Mouse (Mus musculus) left cerebral cortex, postnatal 4 days (tissue): ENCODE measurements at regions not wholly inside any gene's neighbourhood (a gene's known extent, or its start where the extent isn't known, plus 50 kb on each side); places are given as distances from the start of the nearest gene placed in this dataset.
"Not testable (repeated sequence)": the region's sequence is repeated elsewhere in the genome, so short reads cannot be mapped to it uniquely, and the experiment has no call there.

Experiments
- DNase-seq: peaks from one replicate; pipeline ENCODE4 v3.0.0-alpha.2; 2022
- intact Hi-C: fragments of 180-260 bp; cut with DNase I; formaldehyde crosslinking; loops from one replicate; pipeline ENCODE4 v1.15.1; 2025

DNA sequence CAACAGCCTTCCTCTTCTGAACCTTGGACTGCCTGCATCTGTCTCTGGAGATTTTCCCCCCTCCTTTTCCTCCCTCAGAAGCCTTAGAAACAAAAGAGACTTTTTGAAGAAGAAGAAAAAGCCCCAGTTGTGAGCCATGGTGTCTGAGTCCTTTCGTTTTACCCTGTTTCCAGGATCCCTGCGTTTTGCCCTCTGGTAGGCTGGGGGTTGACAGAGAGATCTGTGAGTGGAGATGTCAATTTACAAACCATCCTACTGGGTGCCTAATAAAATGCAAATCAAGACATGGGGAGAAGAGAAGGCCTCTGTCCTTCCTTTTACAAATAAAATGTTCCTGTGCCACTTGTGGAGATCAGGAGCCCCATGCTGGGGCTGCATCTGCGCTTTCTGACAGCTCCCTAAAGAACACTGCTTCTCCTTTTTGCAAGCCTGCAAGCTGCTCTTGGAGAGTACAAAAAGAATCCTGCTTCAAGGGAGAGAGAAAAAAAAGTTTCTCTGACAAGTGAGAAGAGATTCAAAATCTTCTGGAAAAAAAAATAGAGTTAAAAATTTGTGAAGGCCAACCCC is 421.4 kb downstream of the Tox3 start:
- intact Hi-C loops: no loop called here
- peak; percentile 36 for DNase-seq

GRCm38 (mm10) chr8:89924697-89925096 is 423.4 kb downstream of the Tox3 start:
- DNase-seq, intact Hi-C loops: not testable (repeated sequence)

GRCm38 (mm10) chr8:89914076-89914475 is 434.1 kb downstream of the Tox3 start:
- intact Hi-C loops: no loop called here
- DNase-seq: peak; percentile 23

- intact Hi-C loops: no loop called here
- DNase-seq: no peak
Observed at GRCm38 (mm10) chr8:89906200-89906599, 441.9 kb downstream of the Tox3 start.

GRCm38 (mm10) chr8:89905588-89905987 is 442.6 kb downstream of the Tox3 start:
- intact Hi-C loops: no loop called here
- DNase-seq: no peak

DNA sequence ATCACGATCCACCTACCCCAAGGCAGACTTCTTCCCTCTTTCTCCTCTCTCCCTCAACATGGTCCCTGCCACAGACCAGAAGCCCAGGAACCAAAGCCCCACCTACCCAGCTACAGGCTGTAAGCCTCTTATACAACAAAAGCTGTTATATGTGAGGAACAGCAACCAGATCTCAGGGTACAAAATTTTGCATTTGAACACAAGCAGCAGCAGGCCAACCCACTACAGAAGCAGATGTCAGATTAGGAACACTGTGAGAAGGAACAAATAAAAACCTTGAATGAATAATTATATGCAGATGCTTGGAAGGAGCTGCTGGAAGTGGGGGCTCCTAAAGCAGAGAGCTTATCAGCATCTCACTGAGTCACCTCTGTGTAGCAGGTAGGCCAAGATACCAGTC is 444.8 kb downstream of the Tox3 start:
- intact Hi-C loops: no loop called here

DNA sequence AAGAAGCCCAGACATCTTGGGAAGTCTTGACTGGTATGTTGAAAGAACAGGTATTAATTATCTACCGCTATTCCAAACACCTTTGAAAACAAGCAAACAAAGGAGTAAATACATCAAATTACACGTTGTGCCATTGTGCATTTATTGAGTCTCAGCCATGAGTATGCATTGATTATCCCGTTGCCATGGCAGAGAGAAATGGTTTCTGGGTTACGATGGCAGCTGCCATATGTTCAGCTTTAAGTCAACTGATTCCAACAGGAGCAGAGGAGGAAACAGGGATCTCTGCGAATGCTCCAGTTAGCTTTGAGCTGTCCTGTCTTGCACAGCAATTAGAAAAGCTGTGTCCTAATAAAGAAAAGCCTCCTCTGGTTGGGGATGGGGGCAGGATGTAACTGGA is 475.4 kb downstream of the Tox3 start:
- intact Hi-C loops: no loop called here
- DNase-seq: no peak

More for the DNA sequence above, 444.8 kb downstream of the Tox3 start:
- no peak for DNase-seq

DNA sequence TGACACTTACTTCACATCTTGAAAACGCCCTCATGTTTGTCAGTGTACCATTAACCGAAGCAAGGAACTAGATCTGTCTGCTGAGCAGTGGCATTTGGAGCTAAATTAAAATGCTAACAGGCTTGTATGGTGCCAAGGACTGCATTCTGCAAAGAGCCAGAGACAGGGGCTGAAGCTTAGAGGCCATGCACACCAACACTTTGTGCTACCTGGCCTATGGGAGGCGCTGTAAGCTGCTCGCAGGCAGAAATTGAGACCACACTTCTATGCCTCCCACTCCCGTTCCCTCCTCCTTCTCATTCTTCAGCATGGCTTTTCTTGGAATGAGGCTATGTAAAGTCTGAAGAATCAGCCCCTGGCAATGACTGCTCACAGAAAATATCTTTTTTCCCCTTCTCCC is 476.2 kb downstream of the Tox3 start:
- intact Hi-C loops: no loop called here
- DNase-seq: no peak

DNA sequence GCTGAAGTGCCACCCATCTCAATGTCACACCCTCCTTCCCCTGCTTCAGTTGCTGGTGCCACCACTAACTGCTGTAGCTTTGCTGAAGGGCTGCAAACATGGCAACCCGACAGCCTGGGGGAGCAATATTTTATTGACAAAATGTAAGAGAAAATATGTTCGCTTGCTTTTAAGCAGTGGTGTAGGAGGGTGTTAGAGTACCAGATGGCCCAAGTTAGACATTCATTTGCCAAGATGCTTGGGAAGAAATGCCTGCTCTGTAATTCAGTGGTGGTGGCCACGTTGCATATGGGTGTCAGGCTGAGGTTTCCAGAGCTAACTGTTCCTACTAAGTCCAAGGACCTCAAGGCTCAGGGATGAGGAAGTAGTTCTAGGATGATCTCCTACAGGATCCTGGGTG is 488.3 kb downstream of the Tox3 start:
- intact Hi-C loops: no loop called here
- DNase-seq: no peak

GRCm38 (mm10) chr8:89858706-89859385 is 489.3 kb downstream of the Tox3 start:
- intact Hi-C loops: no loop called here
- DNase-seq: no peak

GRCm38 (mm10) chr8:89855556-89855955 is 492.6 kb downstream of the Tox3 start:
- peak; percentile 58 for DNase-seq
- intact Hi-C loops: no loop called here

DNA sequence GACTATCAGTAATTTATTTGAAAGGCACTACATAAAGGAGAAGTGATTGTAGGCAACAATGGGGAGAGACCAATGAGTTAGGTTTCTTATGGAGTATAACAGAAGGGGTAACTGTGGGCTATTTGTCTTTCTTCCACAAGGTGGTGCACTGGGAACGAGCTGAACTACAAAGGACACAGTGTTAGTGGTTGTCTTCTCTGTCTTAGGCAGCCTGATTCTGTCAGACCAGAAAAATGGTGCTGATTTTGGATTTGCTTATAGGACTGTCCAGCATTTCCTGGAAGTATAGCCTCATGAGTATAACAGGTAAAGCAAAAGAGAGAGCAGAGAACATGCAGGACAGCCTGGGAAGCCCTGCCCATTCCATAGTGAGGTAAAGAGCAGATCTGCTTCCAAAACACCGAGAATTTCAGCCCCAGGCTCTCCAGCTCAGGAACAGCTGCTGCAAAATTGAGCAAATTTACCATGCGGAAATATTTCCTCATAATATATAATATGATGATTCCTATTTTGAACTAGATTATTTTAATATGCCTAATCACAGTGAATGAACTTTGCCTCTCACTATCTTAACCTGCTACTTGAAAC is 497.8 kb downstream of the Tox3 start:
- intact Hi-C loops: loop anchor here (2.0 to 5.0 kb wide), 2 partner anchors 497 to 806 kb away; partner anchors contain the start of gene Tox3
- DNase-seq: peak; percentile 64

GRCm38 (mm10) chr8:89849416-89850208 is 498.5 kb downstream of the Tox3 start:
- DNase-seq: peak; percentile 62
- intact Hi-C loops: loop anchor here (2.0 to 5.0 kb wide), 4 partner anchors 498 to 943 kb away; partner anchors contain the start of gene Tox3

DNA sequence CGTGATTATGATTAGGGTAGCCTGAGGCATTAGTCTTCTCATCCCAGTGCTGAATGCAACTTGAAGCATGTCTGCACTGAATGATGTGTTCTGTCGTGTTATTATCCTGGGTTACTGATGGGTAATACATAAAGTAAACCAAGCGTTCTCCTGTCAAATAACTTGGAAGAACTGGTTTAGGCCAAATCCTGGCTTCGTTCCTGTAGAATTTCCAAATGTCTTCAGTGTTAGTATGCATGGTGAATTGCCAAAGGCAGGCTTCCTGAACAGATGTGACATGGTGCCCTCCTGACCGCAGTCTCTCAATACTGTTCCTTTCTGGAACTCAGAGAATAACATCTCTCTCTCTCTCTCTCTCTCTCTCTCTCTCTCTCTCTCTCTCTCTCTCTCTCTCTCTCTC is 509.6 kb downstream of the Tox3 start:
- intact Hi-C loops: no loop called here
- no peak for DNase-seq

- intact Hi-C loops: no loop called here
- no peak for DNase-seq
Observed at GRCm38 (mm10) chr8:89833715-89834114, 514.4 kb downstream of the Tox3 start.

DNA sequence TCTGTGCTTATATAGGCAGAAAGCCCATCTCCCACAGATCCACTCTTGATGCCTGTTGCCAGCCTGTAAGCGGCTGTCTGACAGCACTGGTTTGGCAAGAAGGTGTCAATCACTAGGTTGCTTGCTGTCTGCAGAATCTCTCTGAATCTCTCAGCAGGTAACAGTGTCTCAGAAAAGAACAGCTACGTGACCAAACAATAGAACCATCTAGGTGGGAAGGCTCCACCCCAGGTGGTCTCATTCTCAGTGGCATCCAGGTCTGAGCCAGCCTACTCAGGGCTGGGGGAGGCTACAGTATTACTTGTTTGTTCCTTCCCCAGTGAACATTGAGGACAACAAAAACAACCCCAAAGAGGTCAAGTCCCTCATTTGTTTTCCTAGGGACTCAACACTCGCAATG is 523.6 kb downstream of the Tox3 start:
- no peak for DNase-seq
- intact Hi-C loops: no loop called here

DNA sequence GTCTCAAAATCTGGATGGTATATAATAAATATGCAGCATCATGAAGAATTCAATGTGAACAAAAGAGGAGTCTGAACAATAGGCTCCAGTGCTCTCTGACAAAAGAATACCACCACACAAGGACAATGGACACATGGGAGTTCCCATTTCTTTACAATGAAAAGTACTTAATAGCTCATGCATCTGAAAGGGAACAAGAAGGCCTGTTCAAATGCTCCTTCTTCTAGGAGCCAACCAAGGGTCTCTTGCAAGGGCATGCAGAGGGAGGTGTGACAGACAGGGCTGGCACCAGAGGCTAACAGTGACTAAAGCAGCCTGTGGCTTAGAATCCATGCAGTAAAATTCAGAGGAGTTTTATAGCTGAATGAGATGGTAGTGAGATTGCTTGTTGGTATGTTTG is 524.5 kb downstream of the Tox3 start:
- no peak for DNase-seq
- intact Hi-C loops: no loop called here

GRCm38 (mm10) chr8:89812036-89812711 is 536.0 kb downstream of the Tox3 start:
- intact Hi-C loops: no loop called here
- DNase-seq: no peak

GRCm38 (mm10) chr8:89788296-89788695 is 559.8 kb downstream of the Tox3 start:
- intact Hi-C loops: loop anchor here (10.0 kb wide), 1 partner anchor 1033 kb away; no protein-coding TSS in a partner anchor

GRCm38 (mm10) chr8:89787050-89787905 is 560.9 kb downstream of the Tox3 start:
- DNase-seq: peak; percentile 18
- intact Hi-C loops: loop anchor here (10.0 kb wide), 1 partner anchor 1032 kb away; no protein-coding TSS in a partner anchor

More at GRCm38 (mm10) chr8:89788296-89788695, 559.8 kb downstream of the Tox3 start:
- DNase-seq: peak; percentile 26
